Mouse (Mus musculus): ENCODE results near the gene Pask.

GRCm38 (mm10) chr1:93292006-93292405, 51.3 kb downstream of the Pask start:
- TF ChIP-seq CTCF (IDR thresholded peaks at IDR 0.05; ENCODE audit: low read depth) = no peak
- no peak for TF ChIP-seq EP300 (IDR thresholded peaks at IDR 0.05; ENCODE audit: low read depth)

Data from liver, postnatal 0 days (tissue).